Mouse (Mus musculus) ES-Bruce4 (cell line): ENCODE data around the gene Mid1.
"Not testable (repeated sequence)": the region's sequence is repeated elsewhere in the genome, so short reads cannot be mapped to it uniquely, and the experiment has no call there.

Experiments used
- CTCF ChIP-seq: IDR thresholded peaks from one replicate; pipeline ENCODE4 v1.8.1; 2011; ENCODE audit warnings: low read depth, low read length
- POLR2A ChIP-seq: IDR thresholded peaks from one replicate; pipeline ENCODE4 v1.8.1; 2011; ENCODE audit warnings: low read length; ENCODE audit not compliant: insufficient read depth

GRCm38 (mm10) chrX:169969765-169970164 is 284.8 kb downstream of the Mid1 start:
- not testable (repeated sequence) for TF ChIP-seq CTCF, POLR2A
